Mouse (Mus musculus): ENCODE measurements at regions not wholly inside any gene's neighbourhood (a gene's known extent, or its start where the extent isn't known, plus 50 kb on each side); places are given as distances from the start of the nearest gene placed in this dataset.

GRCm38 (mm10) chr13:97410550-97411201 lies 169.8 kb downstream of the Enc1 start:
- no peak for TF ChIP-seq CTCF (IDR thresholded peaks at IDR 0.05; ENCODE audit: low read depth)
- TF ChIP-seq EP300 (IDR thresholded peaks at IDR 0.05; ENCODE audit: low read depth), result no peak

Data from liver, embryonic 14.5 days (tissue).